Mouse (Mus musculus) testis, postnatal 14 days (tissue): ENCODE results near the gene Fkbp4.

ENCODE experiments used
- DNase-seq: peaks from one replicate; pipeline ENCODE4 v3.0.0; 2021; ENCODE audit warnings: low spot score

Gene Fkbp4

DNA sequence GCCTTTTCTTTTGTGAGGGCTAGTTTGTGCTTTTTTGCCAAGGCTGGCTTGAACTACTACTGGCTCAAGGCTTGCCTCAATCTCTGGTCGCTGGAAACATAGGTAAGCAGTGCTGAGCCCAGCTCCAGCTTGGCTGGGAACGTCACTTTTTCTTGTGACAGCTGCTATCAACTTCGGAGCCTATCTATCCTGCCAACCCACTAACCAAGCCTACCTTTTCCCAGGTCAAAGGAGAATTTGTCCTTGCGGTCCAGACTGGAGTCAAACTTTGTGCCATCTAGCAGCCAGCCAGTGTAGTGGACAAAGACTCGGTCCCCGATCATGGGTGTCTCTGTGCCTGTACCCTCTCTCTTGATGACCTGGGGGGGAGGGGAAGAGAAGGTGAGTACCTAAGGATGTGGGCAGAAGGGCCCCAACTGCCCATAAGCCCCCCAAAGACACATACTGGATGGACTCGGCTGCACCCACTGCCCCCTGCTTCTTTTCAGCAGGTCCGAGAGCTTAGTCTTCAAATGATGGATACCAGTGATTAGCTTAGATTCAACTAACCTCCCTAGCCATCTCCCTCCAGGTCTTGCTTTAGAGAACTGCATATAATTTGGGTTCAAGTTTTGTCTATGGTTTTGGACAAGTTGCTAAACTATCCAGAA is 2.0 kb downstream of the Fkbp4 start:
- no peak for DNase-seq

DNA sequence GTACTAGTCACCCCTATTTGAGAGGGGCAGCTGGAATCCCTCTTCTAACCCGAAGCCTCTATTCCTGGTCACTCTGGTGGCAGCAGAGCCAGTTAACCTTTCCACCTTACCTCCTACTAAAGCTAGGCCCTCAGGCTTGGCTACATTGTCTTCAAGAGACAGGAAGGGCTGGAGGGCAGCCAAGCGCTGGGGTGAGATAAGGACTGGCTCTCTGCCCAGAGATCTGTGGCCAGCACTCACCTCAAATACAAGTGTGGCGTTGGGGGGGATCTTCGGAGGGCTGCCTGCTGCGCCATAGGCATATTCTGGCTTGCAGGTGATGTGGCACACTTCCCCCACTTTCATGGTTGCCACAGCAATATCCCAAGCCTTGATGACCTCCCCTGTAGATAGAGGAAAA is 3.0 kb downstream of the Fkbp4 start:
- DNase-seq = peak; percentile 82

DNA sequence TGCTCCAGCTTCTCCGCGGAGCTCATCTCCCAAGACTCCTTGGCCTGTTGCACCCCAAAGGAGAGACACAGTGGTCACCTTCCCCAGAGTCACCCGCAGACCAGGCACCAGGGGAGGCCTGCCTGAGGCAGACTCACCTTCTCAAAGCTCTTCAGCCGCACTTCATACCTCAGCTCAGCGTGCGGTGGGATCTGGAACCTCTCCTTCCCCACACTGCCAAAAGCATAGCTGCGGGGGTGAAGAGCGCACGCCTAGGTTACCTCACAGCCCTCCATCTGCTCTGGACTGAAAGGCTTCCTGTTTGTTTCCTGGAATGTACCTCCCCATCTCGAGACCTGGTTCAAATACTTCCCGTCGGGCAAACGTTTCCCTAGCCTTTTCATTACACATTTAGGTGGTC is 4.9 kb downstream of the Fkbp4 start:
- no peak for DNase-seq

DNA sequence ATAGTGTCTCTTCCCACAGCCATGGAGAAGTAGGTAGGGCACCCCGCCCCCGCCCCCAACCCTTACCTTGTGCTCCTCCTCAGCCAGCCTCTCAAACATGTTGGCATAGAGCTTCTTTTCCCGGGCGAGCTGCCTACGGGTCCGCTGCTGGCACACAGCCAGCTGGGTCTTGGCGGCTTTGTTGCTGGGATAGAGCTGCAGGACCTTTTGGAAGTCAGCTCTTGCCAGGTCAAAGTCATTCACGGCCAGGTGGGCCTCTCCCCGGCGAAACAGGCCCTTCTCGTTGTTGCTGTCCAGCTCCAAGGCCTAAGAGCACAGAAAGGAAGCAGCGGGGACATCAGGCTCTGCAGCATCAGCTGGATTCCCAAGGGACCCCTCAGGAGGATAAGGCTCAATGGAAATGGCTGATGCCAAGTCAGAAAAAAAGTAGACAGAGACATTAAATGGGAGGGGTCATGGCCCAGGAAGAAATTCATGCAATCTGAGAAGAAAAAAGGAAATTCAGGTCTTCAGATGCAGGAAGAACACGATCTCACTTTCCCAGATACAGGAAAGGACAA is 6.0 kb downstream of the Fkbp4 start:
- DNase-seq = no peak

DNA sequence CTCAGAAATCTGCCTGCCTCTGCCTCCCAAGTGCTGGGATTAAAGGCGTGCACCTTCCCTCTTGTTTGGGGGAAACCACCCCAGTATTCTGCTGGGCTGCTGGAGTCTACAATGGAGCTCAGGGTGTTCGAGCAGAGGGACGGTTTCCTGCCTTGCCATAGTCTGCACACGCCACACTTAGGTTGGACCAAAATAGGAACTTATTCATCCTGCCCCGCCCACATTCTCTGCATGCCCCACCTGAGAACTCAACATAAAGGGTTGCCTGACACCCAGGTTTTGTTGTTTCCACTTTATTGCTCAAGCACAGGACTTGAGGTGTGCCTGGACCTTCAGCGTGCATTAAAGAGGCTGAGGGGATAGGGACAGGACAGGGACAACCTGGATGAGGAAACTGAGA is 8.7 kb downstream of the Fkbp4 start:
- DNase-seq = no peak

GRCm38 (mm10) chr6:128429300-128429699 is 9.2 kb downstream of the Fkbp4 start:
- no peak for DNase-seq

GRCm38 (mm10) chr6:128427571-128427970 is 10.9 kb downstream of the Fkbp4 start:
- no peak for DNase-seq

GRCm38 (mm10) chr6:128425046-128425445 is 13.4 kb downstream of the Fkbp4 start:
- DNase-seq = no peak

DNA sequence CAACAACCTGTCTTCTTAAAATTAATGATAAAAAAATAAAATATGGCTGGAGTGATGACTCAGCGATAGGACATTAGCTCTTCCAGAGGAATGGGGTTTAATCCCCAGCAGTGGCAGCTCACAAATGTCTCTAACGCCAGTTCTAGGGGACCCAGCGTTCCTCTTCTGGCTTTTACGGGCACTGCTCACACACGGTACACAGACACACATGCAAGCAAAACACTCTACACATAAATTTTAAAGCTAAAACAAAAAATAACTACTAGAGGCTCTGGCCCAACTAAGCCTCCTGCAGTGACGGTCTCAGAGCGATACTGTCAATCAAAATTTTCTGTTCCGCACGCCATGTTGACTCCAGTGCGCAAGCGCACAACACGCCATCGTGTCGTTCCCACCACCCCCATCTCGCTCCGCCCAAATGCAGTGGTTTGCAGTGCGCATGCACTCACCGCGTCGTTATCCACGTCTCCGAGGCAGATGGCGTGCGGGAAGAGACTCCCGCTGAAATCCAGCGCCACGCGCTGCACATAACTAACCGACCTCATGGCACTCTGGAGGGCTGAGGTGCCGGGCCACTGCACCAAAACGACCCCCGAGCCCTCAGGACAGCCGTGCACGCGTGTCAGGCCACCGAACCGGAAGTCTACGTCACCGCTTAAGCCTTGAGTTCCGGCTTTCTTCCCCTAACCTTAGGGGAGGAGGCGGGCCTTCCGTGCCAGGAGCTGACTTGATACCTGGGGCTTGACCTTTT is 14.0 kb downstream of the Fkbp4 start, which contains the start of gene Itfg2:
Itfg2 (minus strand) TSS at position 663 of the 751 bp plus-strand sequence.
- peak; percentile 94 for DNase-seq

DNA sequence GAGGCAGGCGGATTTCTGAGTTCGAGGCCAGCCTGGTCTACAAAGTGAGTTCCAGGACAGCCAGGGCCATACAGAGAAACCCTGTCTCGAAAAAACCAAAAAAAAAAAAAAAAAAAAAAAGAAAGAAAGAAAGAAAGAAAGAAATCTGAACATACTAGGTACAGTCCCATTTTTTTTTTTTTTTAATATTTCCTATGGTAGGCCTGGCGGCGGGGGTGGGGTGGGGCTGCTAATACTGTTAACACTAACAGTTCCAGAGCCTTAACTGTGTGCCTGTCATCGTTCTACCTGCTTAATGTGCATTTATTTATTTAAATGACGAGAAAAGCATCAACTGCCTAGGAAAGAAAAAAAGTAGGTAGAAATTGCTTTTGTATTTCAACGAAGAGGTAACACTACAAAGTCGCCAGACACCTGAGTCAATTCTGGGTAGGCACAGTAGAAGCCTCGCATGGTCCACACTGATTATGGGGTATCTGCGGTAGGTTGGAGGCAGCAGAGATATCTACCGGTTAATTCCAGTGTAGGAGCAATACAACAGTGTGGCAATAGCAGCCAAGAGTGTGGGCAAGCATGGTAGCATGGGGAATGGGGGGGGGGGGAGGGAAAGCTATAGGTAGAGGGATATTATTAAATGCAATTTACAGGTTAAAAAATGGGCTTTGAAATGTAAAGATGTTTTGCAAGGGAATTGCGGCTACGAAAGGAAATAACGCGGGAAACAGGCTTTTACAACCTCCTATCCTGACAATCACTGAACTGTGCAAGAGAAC is 14.8 kb downstream of the Fkbp4 start:
- no peak for DNase-seq

DNA sequence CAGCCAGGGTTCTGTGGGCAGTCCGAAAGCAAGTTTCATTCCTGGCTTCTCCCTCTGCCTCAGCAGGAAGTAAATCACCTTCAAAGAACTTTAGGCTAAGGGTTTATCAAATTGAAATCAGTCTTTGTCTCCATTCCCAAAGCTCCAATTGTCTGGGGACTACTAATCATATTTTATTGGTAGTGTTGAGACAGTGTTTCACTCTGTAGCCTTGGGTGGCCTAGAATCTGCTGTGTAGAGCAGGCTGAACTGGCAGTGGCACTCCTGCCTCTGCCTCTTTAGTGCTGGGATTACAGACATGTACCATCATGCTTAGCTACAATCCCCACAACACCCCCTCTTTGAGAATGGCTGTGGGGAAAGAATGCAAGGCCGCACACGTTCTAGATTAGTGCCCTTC is 17.0 kb downstream of the Fkbp4 start:
- no peak for DNase-seq

DNA sequence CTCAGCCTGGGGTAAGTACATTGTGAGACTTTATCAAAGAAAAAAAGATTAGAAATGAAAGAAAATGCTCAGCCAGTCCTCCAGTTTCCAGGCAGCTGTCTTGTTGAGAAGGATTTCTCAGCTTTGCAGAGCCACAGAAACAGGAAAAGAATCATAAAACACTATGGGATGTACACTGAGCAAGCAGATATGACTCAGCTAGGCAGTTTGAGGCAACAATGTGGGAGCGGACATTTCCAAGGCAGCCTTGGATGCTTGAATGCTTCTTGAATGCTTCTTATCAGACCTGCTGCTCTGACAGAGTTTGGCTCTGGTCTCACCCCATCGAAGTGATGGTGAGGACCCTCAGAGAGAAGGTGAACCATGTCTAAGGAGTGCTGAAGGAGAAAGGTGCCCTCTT is 17.4 kb downstream of the Fkbp4 start:
- DNase-seq = no peak

DNA sequence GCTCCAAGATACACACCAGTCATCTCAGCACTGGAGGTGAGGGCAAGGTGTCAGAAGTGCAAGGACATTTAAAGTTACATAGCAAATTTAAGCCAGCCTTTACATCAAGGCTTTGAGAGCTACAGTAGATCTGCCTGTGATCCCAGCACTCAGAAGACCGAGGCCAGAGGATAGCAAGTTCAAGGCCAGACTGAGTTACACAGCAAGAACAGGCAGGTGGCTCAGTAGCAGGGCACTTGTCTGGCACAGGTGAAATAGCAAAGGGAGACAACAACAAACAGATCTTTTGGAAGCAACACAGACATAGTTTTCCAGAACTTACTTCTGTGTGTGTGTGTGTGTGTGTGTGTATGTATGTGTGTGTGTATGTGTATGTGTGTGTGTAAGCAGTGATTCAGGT is 20.4 kb downstream of the Fkbp4 start:
- no peak for DNase-seq

- DNase-seq = no peak
These were observed 22.3 kb downstream of the Fkbp4 start for GRCm38 (mm10) chr6:128416169-128416568.

DNA sequence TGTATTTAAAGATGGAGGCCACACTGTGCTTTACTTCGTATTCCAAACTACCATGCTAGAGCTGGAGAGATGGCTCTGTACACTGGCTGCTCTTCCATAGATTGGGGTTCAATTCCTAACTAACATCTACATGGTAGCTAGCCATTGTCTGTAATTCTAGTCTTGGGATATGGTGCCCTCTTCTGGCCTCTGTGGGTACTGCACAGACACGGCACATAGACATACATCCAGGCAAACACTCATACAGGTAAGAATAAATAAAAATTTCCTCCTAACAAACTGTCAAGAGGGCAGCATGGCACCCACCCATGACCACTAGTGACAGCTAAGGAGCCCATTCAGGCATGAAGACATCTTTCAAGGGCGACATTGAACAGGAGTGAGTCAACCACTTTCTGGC is 27.4 kb downstream of the Fkbp4 start:
- no peak for DNase-seq

DNA sequence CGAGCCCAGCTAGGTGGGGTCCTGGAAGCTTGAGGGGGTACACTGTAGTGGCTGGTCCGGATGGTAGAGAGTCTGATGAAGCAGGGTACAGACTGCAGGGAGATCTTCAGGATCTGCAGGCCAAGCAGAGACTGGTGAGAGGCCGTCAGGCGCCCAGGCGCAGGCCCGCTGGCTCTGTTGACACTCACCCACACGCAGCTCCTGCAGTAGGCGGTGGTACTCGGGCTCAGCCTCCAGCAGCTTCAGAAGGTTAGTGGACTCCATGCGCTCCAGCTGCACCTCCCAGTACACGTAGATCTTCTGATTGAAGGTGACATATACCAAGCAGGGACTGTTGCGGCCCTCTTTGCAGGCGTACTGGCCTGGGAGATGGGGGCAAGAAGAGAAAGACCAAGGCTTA is 28.2 kb downstream of the Fkbp4 start:
- no peak for DNase-seq

DNA sequence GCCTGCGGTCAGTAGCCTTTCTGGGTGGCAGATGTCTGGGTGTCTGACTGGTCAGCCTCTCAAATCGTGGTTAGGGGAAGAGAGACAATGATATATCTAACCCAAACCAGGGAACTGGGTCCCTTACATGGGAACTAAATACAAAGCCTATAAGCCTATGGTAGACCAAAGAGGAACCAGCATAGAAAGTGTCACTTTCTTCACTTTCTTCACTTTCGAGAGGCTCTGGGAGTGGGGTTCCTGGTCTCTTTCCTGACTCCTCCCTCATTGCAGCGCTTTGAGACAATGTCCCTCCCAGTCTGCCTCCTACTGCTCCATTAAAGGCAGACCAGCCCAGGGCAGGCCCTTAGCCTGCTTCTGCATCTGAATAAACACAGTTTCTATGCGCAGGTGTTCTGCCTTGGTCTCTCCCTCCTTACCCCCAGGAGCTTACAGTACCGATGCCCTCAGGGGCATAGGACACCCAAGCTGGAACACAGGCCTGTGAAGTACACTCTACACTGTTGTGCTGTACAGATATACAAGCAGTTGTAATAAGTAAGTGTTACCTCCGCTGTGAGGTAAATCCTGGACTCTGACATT is 29.8 kb downstream of the Fkbp4 start:
- DNase-seq = no peak

GRCm38 (mm10) chr6:128404708-128405107 is 33.8 kb downstream of the Fkbp4 start:
- no peak for DNase-seq

DNA sequence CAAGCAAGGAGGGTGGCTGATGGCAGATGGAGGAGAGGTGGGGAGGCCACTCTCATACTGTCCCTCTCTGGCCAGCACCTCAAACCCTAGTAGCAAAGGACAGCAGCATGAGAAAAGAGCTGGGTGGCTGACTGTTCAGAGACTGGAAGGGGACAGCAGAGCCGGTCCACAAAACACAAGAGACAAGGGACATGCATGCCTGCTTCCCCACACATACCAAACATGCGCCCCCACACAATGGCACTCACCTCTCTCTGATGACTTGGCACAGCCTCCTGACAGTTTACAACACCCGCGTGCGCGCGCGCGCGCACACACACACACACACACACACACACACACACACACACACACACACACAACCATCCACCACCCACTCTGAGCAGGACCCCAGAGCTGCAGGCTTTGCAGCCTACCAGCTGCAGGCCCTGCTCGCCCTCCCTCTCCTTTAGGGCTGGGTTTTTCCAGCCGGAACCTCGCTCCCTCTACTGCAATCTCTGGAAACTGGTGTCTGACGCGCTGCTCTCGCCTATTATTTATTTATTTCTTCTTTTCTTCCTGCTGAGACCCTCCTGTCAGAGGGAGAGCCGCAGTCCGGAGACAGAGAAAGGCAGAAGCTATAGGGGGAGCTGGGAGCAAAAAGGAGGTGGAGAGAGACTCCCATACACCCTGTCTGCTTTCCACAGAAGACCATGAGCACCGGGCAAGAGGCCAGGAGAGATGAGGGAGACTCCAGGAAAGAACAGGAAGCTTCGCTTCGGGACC is 38.9 kb downstream of the Fkbp4 start:
- peak; percentile 51 for DNase-seq

DNA sequence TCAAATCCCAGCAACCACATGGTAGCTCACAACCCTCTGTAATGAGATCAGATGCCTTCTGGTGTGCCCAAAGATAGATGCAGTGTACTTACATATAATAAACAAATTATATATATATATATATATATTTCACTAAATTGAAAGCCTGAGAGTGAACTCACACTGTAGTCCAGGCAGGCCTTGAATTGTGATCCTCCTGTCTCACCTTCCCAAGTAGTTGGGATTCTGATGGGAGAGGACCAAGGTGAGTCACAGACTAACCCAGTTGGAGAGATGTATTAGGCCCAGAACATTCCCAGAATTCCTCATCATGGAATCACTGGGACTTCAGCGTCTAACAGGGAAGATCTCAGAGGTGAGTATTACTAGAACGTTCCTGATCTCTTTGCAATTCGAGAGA is 39.5 kb downstream of the Fkbp4 start, which contains the start of gene Nrip2:
Nrip2 (plus strand) TSS at position 301 of the 400 bp plus-strand sequence.
- no peak for DNase-seq

GRCm38 (mm10) chr6:128397574-128398261 is 40.8 kb downstream of the Fkbp4 start:
- no peak for DNase-seq
